Mouse (Mus musculus): Measurements from ENCODE around the gene Med26.

Gene Med26

DNA sequence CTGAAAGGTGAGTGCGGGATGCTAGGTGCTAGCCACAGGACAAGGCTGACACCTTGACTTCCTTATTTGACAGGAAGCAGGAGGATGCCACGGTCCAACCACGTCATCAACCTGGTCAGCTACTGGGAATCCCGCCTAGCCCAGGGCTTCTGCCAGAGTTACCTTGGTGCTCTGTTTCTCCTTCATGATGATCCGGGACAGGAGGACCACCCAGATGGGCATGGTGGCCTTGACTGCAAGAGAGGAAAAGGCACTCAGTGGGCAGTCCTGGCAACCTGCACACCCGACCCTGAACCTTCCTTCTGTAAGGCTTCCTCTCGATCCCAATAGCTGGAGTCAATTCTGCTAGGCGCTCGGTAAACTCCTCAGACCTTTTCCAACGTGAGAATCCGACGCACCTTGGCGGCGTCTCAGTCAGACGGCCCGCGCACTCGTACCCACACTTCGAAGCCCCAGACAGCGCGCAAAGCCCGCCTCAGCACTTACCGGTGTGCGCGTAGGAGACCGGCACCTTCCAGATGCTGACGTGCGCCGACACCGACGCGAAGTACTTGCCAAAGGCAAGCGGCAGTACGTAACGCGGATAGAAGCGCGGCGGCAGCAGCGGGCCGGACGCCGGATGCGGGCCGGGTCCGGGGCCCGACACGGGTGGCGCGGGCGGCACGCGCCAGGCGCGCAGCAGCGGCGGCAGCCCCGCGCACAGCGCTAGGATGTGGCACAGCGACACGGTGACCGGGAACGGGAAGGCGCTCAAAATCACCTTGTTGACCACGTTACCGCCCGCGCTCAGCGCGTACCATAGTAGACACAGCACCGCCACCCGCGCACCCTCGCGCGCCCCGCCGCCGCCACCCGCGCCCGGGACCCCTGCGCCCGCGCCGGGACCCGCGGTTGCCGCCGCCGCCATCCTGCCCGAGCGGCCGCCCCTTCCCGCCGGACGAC lies 56.1 kb downstream of the Med26 start, which contains the start of gene Slc35e1:
Gene Slc35e1 (minus strand): TSS at position 935 of the 942 bp plus-strand sequence.
- DNase-seq (ENCODE audit: low read depth, low spot score): peak; percentile 72

DNA sequence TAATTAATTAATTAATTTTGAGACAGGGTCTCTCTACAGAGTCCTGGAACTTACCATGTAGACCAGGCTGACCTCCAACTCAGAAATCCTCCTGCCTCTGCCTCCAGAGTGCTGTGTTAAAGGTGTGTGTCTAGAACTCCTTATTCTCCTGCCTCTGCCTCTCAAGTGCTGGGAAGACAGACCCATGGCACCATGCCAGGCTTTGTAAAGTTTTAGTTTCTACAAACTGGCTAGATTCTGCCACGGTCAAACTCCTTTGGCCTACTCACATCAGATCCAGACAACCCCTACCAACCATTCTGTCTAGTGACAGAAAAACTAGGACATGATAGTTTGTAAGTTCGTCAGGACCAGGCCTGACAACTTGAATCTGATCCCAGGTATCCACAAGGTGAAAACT lies 57.1 kb downstream of the Med26 start:
- no peak for DNase-seq (ENCODE audit: low read depth, low spot score)

- DNase-seq (ENCODE audit: low read depth, low spot score): no peak
These were observed 61.1 kb downstream of the Med26 start for GRCm38 (mm10) chr8:72487014-72487413.

GRCm38 (mm10) chr8:72485456-72486199 lies 62.4 kb downstream of the Med26 start:
- peak; percentile 61 for DNase-seq (ENCODE audit: low read depth, low spot score)

DNA sequence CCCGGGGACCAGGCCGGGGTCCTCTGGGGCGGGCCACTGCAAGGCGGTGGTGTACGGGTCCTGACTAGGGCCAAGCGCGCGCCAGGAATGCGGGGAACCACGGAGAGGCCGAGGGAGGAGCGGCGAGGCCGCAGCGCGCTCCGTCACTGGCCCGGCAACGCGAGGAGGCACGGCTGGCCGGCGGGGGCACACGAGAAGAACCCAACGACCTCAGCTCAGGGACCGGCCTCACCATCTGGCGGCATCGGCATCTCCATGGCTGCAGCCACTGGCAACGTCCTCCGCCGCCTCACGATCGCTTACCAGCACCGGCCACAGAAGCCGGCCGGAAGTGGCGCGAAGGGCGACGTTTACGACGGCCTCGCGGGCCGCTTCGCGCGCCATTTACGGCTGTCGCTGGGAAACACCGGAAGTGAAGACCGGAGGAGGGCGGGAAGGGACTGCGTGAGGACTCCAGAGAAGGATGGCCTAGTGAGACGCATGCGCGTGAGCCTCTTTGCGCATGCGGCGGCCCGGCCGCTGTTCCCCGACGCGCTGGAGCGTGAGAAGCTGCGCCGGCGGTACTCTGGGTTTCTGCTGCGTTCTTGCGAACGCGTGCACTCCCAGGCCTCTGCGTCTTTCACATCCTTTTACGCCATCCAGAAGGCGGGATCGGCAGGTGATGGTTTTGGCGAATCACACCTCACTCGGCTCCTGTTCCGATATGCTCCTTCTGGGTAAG lies 73.1 kb downstream of the Med26 start, which contains the start of gene Cherp:
Gene Cherp (minus strand): TSS at position 401 of the 721 bp plus-strand sequence.
- DNase-seq (ENCODE audit: low read depth, low spot score): peak; percentile 100

- no peak for DNase-seq (ENCODE audit: low read depth, low spot score)
These were observed 77.4 kb downstream of the Med26 start for GRCm38 (mm10) chr8:72470684-72471083.

GRCm38 (mm10) chr8:72469984-72470383 lies 78.1 kb downstream of the Med26 start:
- DNase-seq (ENCODE audit: low read depth, low spot score): no peak

GRCm38 (mm10) chr8:72469243-72469642 lies 78.8 kb downstream of the Med26 start:
- DNase-seq (ENCODE audit: low read depth, low spot score): no peak

DNA sequence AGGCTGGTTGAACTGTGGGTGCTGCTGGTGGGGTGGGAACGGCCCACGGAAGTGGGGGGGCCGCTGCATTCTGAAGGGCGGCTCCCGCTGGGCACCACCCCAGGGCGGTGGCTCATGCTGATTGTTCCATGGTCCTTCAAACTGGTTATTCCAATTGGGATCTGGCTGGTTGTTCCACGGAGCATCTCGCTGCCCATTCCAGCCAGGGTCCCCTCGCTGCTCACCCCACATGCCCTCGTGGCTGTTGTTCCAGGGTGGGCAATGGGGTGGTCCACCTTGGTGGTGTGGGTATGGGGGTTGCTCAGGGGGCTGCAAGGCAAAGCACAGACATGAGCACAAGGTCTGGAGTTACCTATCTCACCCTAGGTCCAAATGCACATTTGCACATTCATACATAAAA lies 83.9 kb downstream of the Med26 start:
- DNase-seq (ENCODE audit: low read depth, low spot score): no peak

DNA sequence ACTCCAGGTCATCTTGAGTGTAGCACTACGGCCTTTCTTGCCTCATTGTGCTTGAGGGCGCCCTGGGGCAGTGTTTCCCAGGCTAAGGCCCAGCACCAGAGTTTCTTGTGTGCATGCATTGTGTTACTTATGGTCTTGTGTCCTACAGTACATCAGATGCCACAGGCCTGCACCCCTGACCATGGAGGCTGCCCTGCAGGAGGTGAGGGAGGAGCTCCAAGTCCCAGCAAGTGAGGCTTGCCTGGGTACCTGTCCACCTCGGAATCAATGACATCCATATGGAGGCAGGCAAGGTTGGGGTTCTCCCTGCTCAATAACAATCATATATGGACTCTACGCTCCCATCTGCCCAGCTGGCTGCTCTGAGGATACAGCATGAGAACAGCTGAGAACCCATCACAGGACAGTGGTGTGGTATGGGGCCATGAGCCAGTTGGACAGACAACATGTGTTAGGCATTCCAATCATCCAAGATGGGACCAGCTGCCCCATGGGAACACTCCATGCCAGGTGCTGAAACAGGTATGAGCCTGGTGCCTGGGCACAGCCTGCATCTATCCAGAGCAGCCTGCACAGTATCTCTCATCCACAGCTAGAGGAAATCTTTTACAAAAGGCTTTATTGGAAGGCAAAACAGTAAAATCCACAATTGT lies 88.1 kb downstream of the Med26 start:
- DNase-seq (ENCODE audit: low read depth, low spot score): no peak

GRCm38 (mm10) chr8:72458457-72458856 lies 89.6 kb downstream of the Med26 start:
- DNase-seq (ENCODE audit: low read depth, low spot score): no peak

DNA sequence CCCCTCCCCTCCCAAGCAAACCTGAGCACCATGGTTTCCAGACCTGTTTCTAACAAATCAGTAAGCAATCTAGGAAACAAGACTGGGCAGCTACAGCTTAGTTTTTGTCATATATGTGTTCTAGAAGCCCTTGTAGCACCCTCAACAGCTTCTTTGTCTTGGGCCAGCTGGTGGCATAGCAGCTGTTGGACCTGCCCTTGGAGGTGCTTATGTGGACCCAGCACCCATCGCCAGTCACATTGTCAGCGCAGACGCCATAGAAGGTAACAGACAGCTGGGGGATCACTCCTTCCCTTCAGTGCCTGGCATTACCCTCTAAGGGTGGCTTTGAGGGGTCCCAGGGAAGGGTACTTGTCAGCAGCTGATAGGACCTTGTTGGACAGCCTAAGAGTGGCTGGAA lies 90.3 kb downstream of the Med26 start:
- DNase-seq (ENCODE audit: low read depth, low spot score): no peak

DNA sequence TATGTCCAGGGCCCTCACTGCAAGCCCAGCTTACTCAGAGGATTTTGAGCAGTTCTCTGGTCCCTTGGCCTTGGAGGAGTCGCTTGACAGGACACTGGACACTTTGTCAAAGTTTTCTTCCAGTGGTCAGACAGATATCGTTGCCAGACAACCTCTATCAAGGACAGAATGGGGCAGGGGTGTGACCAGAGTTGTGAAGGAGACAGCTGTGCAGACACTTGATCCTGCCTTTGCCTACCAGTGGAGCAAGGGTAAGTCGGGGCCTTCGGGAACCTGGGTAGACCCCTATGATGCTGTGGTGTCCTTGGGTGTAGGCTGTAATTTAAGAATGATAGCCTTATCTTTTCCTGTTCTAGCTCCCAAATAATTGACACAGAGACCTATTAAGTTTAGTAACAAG lies 92.8 kb downstream of the Med26 start:
- DNase-seq (ENCODE audit: low read depth, low spot score): no peak

- DNase-seq (ENCODE audit: low read depth, low spot score): no peak
These were observed 94.2 kb downstream of the Med26 start for GRCm38 (mm10) chr8:72453904-72454303.

- no peak for DNase-seq (ENCODE audit: low read depth, low spot score)
These were observed 96.6 kb downstream of the Med26 start for GRCm38 (mm10) chr8:72451516-72451915.

DNA sequence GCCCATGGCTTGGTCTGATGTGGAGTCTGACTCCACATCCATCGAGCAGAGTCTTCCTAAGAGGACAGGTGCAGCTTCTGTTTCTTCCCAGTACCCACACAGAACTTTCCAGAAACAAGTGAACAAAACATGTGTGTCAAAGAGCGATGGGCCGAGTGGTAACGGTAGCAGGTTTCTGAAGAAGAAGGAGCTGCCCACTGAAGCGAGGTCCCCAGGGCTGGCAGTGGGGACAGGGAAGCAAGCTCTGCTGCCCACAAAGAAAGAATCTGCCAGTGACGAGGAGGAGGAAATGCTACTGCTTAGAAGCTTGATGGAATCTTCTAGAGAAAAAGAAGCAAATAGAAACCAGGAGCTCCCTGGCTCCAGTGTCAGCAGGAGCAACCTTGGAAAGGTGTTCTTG lies 103.0 kb downstream of the Med26 start:
- no peak for DNase-seq (ENCODE audit: low read depth, low spot score)
